Mouse (Mus musculus): ENCODE results near the gene Crisp2. TPM values are rescaled to one million over a fixed set of nuclear protein-coding genes. Genes with fewer than 3 reads are reported as not detected.
A peak's percentile ranks its signal among the peaks of the same experiment; 100 is the strongest.

Gene Crisp2
- polyA plus RNA-seq (2012; rRNA removed) = not detected in 2 replicates

- H3K4me3 ChIP-seq (ENCODE audit: low read depth, low read length) = no peak within 1 kb of the TSS
- 18% methylated on average over 2 of the region's 2 CpGs for WGBS
- H3K36me3 ChIP-seq (ENCODE audit: control insufficient read depth, insufficient read depth, low read length) = no peaks in the 10 kb centered on the region
- H3K27me3 ChIP-seq (ENCODE audit: control insufficient read depth, insufficient read depth, low read length) = no peaks in the 10 kb centered on the region
- peaks cover 3% of the 10 kb centered on the region; the same call in 1 of the 2 replicates for H3K4me1 ChIP-seq (ENCODE audit: control insufficient read depth, insufficient read depth, insufficient read length, low read length)
- no peak within 1 kb of the TSS for H3K27ac ChIP-seq (ENCODE audit: insufficient read depth, low read depth, low read length)
- TF ChIP-seq POLR2A (IDR thresholded peaks at IDR 0.05; ENCODE audit: low read depth, low read length) (no peak), CTCF (IDR thresholded peaks at IDR 0.05; ENCODE audit: extremely low read depth, insufficient read length, insufficient replicate concordance, low read depth, low read length) (no peak)
Observed at GRCm38 (mm10) chr17:40806953-40807572, at the start of gene Crisp2. TSS of gene Crisp2 (minus strand) at chr17:40807003.

DNA sequence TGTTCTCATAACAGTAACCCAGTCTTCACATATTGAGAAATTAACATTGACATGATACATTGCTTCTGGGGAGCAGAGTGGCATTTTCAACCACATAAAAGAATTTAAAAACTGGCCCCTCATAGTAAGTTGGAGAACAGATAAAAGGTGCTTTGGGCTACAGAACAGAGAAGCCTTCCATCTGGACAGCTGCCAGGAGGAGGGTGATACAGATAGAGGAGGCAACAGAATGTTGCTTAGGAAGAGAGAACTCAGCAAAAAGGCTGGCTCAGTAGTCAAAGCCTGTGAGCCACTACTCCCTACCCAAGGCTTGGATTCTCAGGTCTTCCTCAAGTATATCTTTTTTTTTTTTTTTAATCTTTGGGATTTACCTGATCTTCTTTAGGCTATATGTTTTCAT, 48.3 kb upstream of the Crisp2 start:
- no peak overlapping the region for H3K4me3 ChIP-seq (ENCODE audit: low read depth, low read length)
- no peaks in the 10 kb centered on the region for H3K27me3 ChIP-seq (ENCODE audit: control insufficient read depth, insufficient read depth, low read length)
- no peak for TF ChIP-seq CTCF (IDR thresholded peaks at IDR 0.05; ENCODE audit: extremely low read depth, insufficient read length, insufficient replicate concordance, low read depth, low read length)
- no peak for TF ChIP-seq POLR2A (IDR thresholded peaks at IDR 0.05; ENCODE audit: low read depth, low read length)
- no peaks in the 10 kb centered on the region for H3K36me3 ChIP-seq (ENCODE audit: control insufficient read depth, insufficient read depth, low read length)
- H3K4me1 ChIP-seq (ENCODE audit: control insufficient read depth, insufficient read depth, insufficient read length, low read length) = no peaks in the 10 kb centered on the region
- no peak overlapping the region for H3K27ac ChIP-seq (ENCODE audit: insufficient read depth, low read depth, low read length)

- no peaks in the 10 kb centered on the region for H3K27me3 ChIP-seq (ENCODE audit: control insufficient read depth, insufficient read depth, low read length)
Observed at GRCm38 (mm10) chr17:40837308-40837707, 30.5 kb upstream of the Crisp2 start.

DNA sequence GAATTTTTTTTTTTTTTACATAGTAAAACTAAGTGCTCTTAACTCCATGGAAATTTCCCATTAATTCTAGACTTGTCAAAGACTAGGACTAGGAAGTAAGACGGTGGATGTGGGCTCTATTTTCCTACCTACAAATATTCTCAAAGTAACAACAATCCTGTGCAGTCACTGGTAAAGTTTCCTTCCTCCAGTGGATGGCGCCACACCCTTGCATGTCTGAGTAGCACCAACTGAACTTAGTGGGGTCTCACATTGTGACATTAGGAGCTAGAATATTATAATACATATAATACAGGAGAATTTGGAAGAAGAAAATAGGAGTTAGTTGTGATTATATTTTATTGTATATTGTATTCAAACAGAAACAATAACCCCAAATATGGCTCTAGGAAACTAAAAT, 25.1 kb upstream of the Crisp2 start:
- TF ChIP-seq POLR2A (IDR thresholded peaks at IDR 0.05; ENCODE audit: low read depth, low read length) (no peak), CTCF (IDR thresholded peaks at IDR 0.05; ENCODE audit: extremely low read depth, insufficient read length, insufficient replicate concordance, low read depth, low read length) (no peak)
- no peak overlapping the region for H3K27ac ChIP-seq (ENCODE audit: insufficient read depth, low read depth, low read length)
- H3K27me3 ChIP-seq (ENCODE audit: control insufficient read depth, insufficient read depth, low read length) = no peaks in the 10 kb centered on the region
- H3K4me1 ChIP-seq (ENCODE audit: control insufficient read depth, insufficient read depth, insufficient read length, low read length) = no peaks in the 10 kb centered on the region
- H3K4me3 ChIP-seq (ENCODE audit: low read depth, low read length) = no peak overlapping the region
- 37% methylated on average over 2 of the region's 2 CpGs for WGBS
- no peaks in the 10 kb centered on the region for H3K36me3 ChIP-seq (ENCODE audit: control insufficient read depth, insufficient read depth, low read length)

More at GRCm38 (mm10) chr17:40837308-40837707, 30.5 kb upstream of the Crisp2 start:
- TF ChIP-seq POLR2A (IDR thresholded peaks at IDR 0.05; ENCODE audit: low read depth, low read length) (no peak), CTCF (IDR thresholded peaks at IDR 0.05; ENCODE audit: extremely low read depth, insufficient read length, insufficient replicate concordance, low read depth, low read length) (peak; percentile 26; the same call in 1 of the 2 replicates)
- H3K4me3 ChIP-seq (ENCODE audit: low read depth, low read length) = no peak overlapping the region
- no peaks in the 10 kb centered on the region for H3K36me3 ChIP-seq (ENCODE audit: control insufficient read depth, insufficient read depth, low read length)
- H3K27ac ChIP-seq (ENCODE audit: insufficient read depth, low read depth, low read length) = no peak overlapping the region
- no peaks in the 10 kb centered on the region for H3K4me1 ChIP-seq (ENCODE audit: control insufficient read depth, insufficient read depth, insufficient read length, low read length)

DNA sequence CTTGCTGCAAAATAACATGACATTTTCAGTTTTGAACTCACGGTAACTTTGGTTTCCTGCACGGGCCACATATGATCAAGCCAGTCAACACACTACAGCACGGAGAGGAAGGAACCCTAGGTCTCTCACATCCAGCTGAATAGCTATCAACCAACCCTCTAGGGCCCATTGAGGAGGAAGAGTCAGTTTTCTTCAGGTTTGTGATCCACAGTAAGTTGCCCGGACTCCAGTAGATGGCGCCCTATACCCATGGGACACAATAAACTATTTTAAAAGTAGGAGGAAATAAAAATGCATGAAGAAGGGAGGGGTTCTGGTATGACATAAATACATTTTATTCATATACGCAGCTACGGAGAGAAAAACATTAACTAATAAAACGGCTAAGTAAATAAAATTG, 17.7 kb upstream of the Crisp2 start:
- Histone ChIP-seq H3K36me3 (ENCODE audit: control insufficient read depth, insufficient read depth, low read length) (no peaks in the 10 kb centered on the region), H3K4me1 (ENCODE audit: control insufficient read depth, insufficient read depth, insufficient read length, low read length) (no peaks in the 10 kb centered on the region; the same call in 1 of the 2 replicates), H3K4me3 (ENCODE audit: low read depth, low read length) (no peak overlapping the region), H3K27ac (ENCODE audit: insufficient read depth, low read depth, low read length) (no peak overlapping the region), H3K27me3 (ENCODE audit: control insufficient read depth, insufficient read depth, low read length) (no peaks in the 10 kb centered on the region)
- WGBS = 32% methylated on average over 8 of the region's 8 CpGs
- no peak for TF ChIP-seq POLR2A (IDR thresholded peaks at IDR 0.05; ENCODE audit: low read depth, low read length)
- TF ChIP-seq CTCF (IDR thresholded peaks at IDR 0.05; ENCODE audit: extremely low read depth, insufficient read length, insufficient replicate concordance, low read depth, low read length) = peak; percentile 45; the same call in 1 of the 2 replicates

GRCm38 (mm10) chr17:40823817-40824216, 17.0 kb upstream of the Crisp2 start:
- WGBS = 10% methylated on average over 4 of the region's 4 CpGs
- no peak for TF ChIP-seq CTCF (IDR thresholded peaks at IDR 0.05; ENCODE audit: extremely low read depth, insufficient read length, insufficient replicate concordance, low read depth, low read length)
- TF ChIP-seq POLR2A (IDR thresholded peaks at IDR 0.05; ENCODE audit: low read depth, low read length) = no peak
- H3K4me3 ChIP-seq (ENCODE audit: low read depth, low read length) = no peak overlapping the region
- no peaks in the 10 kb centered on the region; the same call in 1 of the 2 replicates for H3K4me1 ChIP-seq (ENCODE audit: control insufficient read depth, insufficient read depth, insufficient read length, low read length)
- no peaks in the 10 kb centered on the region for H3K27me3 ChIP-seq (ENCODE audit: control insufficient read depth, insufficient read depth, low read length)
- H3K36me3 ChIP-seq (ENCODE audit: control insufficient read depth, insufficient read depth, low read length) = no peaks in the 10 kb centered on the region
- no peak overlapping the region for H3K27ac ChIP-seq (ENCODE audit: insufficient read depth, low read depth, low read length)

- Histone ChIP-seq H3K36me3 (ENCODE audit: control insufficient read depth, insufficient read depth, low read length) (no peaks in the 10 kb centered on the region), H3K4me3 (ENCODE audit: low read depth, low read length) (no peak overlapping the region), H3K4me1 (ENCODE audit: control insufficient read depth, insufficient read depth, insufficient read length, low read length) (no peaks in the 10 kb centered on the region; the same call in 1 of the 2 replicates), H3K27ac (ENCODE audit: insufficient read depth, low read depth, low read length) (no peak overlapping the region), H3K27me3 (ENCODE audit: control insufficient read depth, insufficient read depth, low read length) (no peaks in the 10 kb centered on the region)
- 17% methylated on average over 9 of the region's 9 CpGs for WGBS
- TF ChIP-seq POLR2A (IDR thresholded peaks at IDR 0.05; ENCODE audit: low read depth, low read length) (no peak), CTCF (IDR thresholded peaks at IDR 0.05; ENCODE audit: extremely low read depth, insufficient read length, insufficient replicate concordance, low read depth, low read length) (no peak)
Observed at GRCm38 (mm10) chr17:40821477-40821876, 14.7 kb upstream of the Crisp2 start.
